Comparison of ENCODE assay signal across 11 mouse cellular contexts in the genomic region with DNA sequence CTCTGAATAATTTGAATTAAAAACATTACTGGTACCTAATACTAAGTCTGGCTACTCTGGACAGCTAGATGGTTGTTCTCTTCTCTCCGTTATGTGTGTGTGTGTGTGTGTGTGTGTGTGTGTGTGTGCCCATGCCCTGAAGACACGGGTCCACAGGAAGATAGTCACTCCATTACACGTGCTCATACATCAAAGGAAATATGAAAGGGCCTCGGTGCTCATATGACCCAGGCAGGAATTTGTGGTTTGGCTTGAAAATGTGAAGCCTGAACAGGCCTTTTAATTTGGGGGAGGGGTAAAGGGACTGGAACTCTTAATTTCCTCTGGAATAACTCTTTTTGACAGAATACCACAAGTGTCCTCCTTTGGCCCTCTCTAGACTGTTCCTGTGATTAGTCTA.
"Had no signal": no experiment of that assay in that cellular context is flagged by ENCODE, and none has a peak within 500 bp of the region (broad histone marks: within the 10 kb centered on the region; RNA-seq: fewer than 3 reads in every experiment).

No protein-coding gene starts in this region.

- H3K27me3 ChIP-seq: limb, embryonic 13.5 days; midbrain, embryonic 12.5 days; neural tube, embryonic 15.5 days had no signal

- H3K27ac ChIP-seq: limb, embryonic 13.5 days; liver, embryonic 14.5 days; midbrain, embryonic 12.5 days; neural tube, embryonic 15.5 days had no signal

- H3K4me3 ChIP-seq: limb, embryonic 13.5 days; midbrain, embryonic 12.5 days; neural tube, embryonic 15.5 days had no signal

- ATAC-seq: intestine, postnatal 0 days had no signal

- H3K4me1 ChIP-seq: midbrain, embryonic 12.5 days; neural tube, embryonic 15.5 days had no signal

- H3K36me3 ChIP-seq: limb, embryonic 13.5 days; midbrain, embryonic 12.5 days; neural tube, embryonic 15.5 days had no signal

- DNase-seq: kidney, postnatal 4 days; left cerebral cortex, postnatal 4 days; lung, adult 18-20 months; right cerebral cortex, adult 18-20 months; thymus, adult 18-20 months; thymus, postnatal 14 days had no signal

- H3K4me2 ChIP-seq: limb, embryonic 13.5 days; midbrain, embryonic 12.5 days; neural tube, embryonic 15.5 days had no signal

- H3K9me3 ChIP-seq: limb, embryonic 13.5 days; midbrain, embryonic 12.5 days; neural tube, embryonic 15.5 days had no signal

- H3K9ac ChIP-seq: limb, embryonic 13.5 days; liver, embryonic 14.5 days; midbrain, embryonic 12.5 days; neural tube, embryonic 15.5 days had no signal
